Mouse (Mus musculus) common myeloid progenitor, adult 5-6 weeks (primary cell): ENCODE measurements around the gene Tmcc1. TPM values are rescaled to one million over a fixed set of nuclear protein-coding genes. Genes with fewer than 3 reads are reported as not detected.

Experiments
- ATAC-seq: replicated peaks from 2 replicates; pipeline ENCODE4 v1.8.0; 2016; ENCODE audit warnings: low read depth, mild to moderate bottlenecking, moderate TSS enrichment, inconsistent platforms; ENCODE audit not compliant: poor library complexity, severe bottlenecking
- total RNA-seq: library from RNA; stranded (forward); fragments of 200-1000, 187-1606 nt; gene quantifications from 2 replicates; pipeline ENCODE4 v1.2.3, GENCODE M21; 2017

Gene Tmcc1
- total RNA-seq, 1 experiment from 2014 or later: 12.2 TPM

- ATAC-seq: no peak
Observed at GRCm38 (mm10) chr6:116036555-116036954, 156.7 kb downstream of the Tmcc1 start.

GRCm38 (mm10) chr6:116031052-116031451 lies 162.2 kb downstream of the Tmcc1 start:
- ATAC-seq: no peak

- ATAC-seq: 0 out of 2 replicates have a peak, but pooled peaks have one; percentile 36
Observed at GRCm38 (mm10) chr6:116024666-116025065, 168.6 kb downstream of the Tmcc1 start.

GRCm38 (mm10) chr6:116021961-116022485 lies 171.3 kb downstream of the Tmcc1 start:
- peak; percentile 39; the same call in 1 of the 2 replicates for ATAC-seq

GRCm38 (mm10) chr6:116015902-116016301 lies 177.4 kb downstream of the Tmcc1 start:
- no peak for ATAC-seq

GRCm38 (mm10) chr6:116014111-116014510 lies 179.2 kb downstream of the Tmcc1 start:
- ATAC-seq: peak; percentile 36

- ATAC-seq: peak; percentile 62
Observed at GRCm38 (mm10) chr6:116013687-116014086, 179.6 kb downstream of the Tmcc1 start.

- ATAC-seq: peak; percentile 36
Observed at GRCm38 (mm10) chr6:116010541-116010940, 182.7 kb downstream of the Tmcc1 start.

GRCm38 (mm10) chr6:116009426-116009825 lies 183.9 kb downstream of the Tmcc1 start:
- no peak for ATAC-seq

GRCm38 (mm10) chr6:116007561-116008173 lies 185.6 kb downstream of the Tmcc1 start:
- ATAC-seq: 0 out of 2 replicates have a peak, but pooled peaks have one; percentile 30

- ATAC-seq: no peak
Observed at GRCm38 (mm10) chr6:116006731-116007130, 186.6 kb downstream of the Tmcc1 start.

GRCm38 (mm10) chr6:116005959-116006288 lies 187.4 kb downstream of the Tmcc1 start:
- no peak for ATAC-seq

GRCm38 (mm10) chr6:116005275-116005958 lies 187.9 kb downstream of the Tmcc1 start:
- ATAC-seq: no peak

- peak; percentile 68 for ATAC-seq
Observed at GRCm38 (mm10) chr6:116004716-116005115, 188.6 kb downstream of the Tmcc1 start.

GRCm38 (mm10) chr6:116004069-116004468 lies 189.2 kb downstream of the Tmcc1 start:
- no peak for ATAC-seq

- peak; percentile 61 for ATAC-seq
Observed at GRCm38 (mm10) chr6:116003516-116003915, 189.8 kb downstream of the Tmcc1 start.

GRCm38 (mm10) chr6:116002311-116003104 lies 190.8 kb downstream of the Tmcc1 start:
- no peak for ATAC-seq

- ATAC-seq: no peak
Observed at GRCm38 (mm10) chr6:116000851-116001250, 192.4 kb downstream of the Tmcc1 start.

GRCm38 (mm10) chr6:115999227-115999626 lies 194.1 kb downstream of the Tmcc1 start:
- no peak for ATAC-seq

- no peak for ATAC-seq
Observed at GRCm38 (mm10) chr6:115998758-115999157, 194.5 kb downstream of the Tmcc1 start.
